Mouse (Mus musculus): Measurements from ENCODE around the gene Vdac2.

The Vdac2 gene

DNA sequence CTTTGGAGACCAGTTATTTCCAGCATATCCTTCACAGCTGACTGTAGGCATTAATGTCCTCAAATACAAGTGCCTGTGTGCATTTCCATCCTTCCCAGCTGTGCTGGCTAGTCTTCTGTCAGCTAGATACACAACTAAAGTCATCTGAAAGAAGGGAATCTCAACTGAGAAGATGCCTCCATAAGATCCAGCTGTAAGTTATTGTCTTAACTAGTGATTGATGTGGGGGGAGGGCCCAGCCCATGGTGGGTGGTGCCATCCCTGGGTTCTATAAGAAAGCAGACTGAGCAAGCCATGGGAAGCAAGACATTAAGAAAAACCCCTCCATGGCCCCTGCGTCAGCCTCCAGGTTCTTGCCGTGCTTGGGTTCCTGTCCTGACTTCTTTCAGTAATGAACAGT is at the start of gene Vdac2:
Gene Vdac2 (plus strand): TSS at position 301 of the 400 bp plus-strand sequence.
- no peak for DNase-seq (ENCODE audit: low spot score in 2 of 2)

DNA sequence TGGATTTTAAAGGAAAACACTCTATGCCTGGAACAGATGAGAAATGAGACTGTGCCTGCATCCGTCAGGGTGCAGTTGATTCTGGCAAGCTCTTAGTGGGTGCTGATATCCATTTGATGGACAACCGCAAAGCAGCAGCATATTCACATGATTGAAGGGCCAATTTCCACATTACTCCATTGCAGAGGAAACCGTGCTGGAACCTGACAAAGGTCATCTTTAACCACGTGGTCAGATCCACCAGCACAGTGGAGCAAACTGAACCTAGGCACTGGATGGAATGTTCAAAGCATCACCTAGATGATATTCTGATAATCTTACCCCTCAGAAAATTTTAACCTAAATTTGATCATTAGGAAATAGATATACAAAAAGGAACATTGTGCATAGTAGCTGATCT is 48.8 kb upstream of the Vdac2 start:
- no peak for DNase-seq (ENCODE audit: low spot score in 2 of 2)

DNA sequence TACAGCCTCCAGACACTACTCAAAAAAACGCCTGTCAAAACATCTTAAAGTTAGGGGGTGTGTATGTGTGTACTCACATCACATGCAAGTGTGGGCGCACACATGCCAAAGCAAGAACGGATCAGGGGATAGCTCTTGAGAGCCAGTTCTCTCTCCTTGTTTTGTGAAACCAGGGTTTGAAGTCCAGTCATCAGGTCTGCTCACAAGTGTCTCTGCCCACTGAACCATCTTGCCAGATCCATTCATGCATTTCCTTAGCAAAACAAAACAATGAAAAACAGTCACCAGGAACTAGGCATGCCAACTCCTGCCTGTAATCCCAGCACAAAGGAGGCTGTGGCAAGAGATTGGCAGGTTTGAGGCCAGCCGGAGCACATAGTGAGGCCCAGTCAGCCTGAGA is 38.5 kb upstream of the Vdac2 start:
- DNase-seq (ENCODE audit: low spot score in 2 of 2) = no peak

DNA sequence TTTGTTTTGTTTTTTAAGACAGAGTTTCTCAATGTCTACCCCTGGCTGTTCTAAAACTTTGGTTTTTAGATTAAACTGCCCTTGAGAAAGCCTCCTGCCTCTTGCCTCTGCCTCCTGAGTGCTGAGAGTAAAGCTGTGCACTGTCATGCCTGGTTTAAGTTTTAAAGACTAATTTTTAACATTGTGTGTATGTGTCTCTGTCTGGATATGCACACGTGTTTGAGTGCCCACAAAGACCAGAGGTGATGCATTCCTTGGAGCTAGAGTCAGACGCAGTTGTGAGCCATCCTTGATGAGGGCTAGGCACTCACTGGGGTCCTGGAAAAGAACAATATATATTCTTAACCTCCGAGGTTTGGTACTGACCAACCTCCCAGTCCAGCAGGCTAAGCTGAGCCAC is 37.7 kb upstream of the Vdac2 start:
- no peak for DNase-seq (ENCODE audit: low spot score in 2 of 2)

DNA sequence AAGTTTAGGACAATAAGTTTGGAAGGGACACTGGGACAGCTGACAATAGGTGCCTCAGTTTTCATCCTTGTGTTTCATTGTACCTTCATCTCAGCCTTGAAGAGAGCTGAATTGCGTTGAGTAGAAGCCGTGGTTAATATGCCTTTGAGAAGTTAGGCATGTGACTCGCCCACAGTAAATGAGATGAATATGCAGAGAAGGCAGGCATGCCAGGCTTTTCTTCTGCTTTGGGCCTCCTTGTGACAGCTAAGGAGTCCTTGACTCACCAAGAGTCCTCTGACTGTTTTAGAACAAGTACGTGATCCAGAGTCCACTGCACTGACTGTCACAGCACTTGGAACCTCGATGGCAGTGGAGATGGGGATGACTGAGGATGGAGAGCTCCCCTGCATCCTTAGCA is 36.9 kb upstream of the Vdac2 start:
- DNase-seq (ENCODE audit: low spot score in 2 of 2) = peak; percentile 36 to 64

DNA sequence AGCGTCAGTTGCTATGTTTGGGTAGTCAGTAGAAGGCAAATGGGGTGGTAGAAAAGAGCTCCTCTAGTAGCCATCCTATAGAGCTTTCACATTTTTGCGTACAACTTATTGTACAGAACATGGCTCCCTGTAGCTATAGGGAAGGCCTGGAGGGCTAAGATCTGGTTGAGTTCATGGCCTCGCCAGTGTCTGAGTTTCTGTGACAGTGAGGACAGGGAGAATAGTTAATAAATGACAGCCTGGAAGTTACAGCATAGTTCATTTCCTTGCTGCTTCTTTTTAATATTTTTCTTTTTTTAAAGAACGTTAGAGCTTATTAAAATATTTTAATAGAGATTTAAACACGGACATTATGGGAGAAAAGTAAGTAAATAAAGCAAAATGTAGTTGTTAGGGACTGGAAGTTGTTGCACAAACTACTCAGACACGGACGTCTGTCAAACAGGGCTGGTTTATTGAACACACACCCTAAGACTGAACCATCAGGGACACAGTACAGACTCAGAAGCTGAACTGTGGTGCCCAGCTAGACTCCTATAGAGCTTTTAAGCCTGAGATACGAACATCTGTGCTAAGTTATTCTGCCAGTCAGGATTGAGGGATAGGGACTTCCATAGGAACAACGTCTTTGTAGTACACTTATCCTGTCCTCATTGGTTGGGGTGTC is 34.3 kb upstream of the Vdac2 start:
- no peak for DNase-seq (ENCODE audit: low spot score in 2 of 2)

DNA sequence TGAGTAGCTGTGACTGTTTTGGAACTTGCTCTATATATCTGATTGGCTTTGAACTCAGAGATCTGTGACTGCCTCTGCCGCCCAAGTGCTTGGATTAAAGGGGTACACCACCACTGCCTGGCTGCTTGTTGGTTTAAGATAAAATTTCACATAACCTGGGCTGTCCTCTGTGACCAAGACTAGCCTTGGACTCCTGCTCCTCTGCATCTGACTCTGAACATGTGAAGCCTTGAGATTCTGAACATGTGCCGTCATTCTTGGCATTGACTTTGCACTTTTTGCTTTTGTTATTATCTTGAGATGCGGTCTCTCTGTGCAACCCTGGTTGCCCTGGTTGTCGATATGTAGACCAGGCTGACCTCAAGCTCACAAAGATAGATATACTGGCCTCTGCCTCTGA is 33.3 kb upstream of the Vdac2 start:
- no peak for DNase-seq (ENCODE audit: low spot score in 2 of 2)

DNA sequence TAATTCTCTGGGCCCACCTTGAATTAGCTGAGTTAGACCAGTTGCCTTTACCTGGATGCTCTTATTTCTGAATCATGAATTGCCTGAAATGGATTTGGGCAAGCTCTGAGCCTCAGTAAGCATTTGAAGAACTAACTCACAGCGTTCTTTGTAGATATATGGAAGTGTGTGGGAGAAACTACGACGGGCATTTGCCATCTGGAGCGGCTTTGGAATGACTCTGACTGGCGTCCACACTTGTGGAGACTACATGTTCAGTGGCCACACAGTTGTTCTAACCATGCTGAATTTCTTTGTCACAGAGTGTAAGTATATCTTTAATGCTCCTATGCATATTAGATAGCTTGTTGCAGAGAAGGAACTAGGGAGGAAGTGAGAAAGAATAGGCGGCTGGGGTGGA is 32.8 kb upstream of the Vdac2 start:
- DNase-seq (ENCODE audit: low spot score in 2 of 2) = peak; percentile 20 to 41

DNA sequence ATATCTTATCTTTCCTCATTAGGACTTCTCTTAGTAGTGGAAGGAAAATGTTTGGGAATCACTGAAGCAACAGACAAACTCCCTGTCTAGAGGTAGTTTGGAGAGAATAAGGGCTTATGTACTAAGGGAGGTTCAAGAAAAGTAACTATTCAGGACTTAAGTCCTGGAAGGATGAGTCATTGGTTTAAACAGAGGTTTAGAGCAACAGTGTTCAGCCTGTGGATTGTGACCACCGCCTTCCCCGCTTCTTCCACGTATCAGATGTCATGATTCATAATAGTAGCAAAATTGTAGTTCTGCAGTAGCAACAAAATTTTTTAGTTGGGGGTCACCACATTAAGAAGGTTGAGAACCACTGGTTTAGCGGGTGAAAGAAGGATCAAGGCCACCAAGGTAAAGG is 24.4 kb upstream of the Vdac2 start:
- no peak for DNase-seq (ENCODE audit: low spot score in 2 of 2)

DNA sequence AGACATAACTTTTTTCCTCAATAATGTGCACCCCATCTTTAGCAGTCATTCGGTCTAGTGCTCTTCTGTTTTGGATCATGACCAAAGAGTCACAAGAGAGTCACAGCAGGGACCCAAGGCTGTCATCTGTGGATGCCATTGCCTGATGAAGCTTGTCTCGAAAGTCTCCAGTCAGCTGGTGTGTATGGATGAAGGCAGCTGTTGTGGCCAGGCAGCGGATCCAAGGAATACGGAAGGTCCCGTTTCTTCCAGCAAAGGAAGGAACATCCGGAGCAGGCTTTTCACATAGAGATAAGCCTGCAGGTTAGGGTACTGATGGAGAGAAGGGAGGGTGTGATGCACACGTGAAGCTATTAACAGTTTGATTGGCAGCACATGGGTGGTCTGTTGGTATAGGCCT is 23.4 kb upstream of the Vdac2 start:
- DNase-seq (ENCODE audit: low spot score in 2 of 2) = no peak

DNA sequence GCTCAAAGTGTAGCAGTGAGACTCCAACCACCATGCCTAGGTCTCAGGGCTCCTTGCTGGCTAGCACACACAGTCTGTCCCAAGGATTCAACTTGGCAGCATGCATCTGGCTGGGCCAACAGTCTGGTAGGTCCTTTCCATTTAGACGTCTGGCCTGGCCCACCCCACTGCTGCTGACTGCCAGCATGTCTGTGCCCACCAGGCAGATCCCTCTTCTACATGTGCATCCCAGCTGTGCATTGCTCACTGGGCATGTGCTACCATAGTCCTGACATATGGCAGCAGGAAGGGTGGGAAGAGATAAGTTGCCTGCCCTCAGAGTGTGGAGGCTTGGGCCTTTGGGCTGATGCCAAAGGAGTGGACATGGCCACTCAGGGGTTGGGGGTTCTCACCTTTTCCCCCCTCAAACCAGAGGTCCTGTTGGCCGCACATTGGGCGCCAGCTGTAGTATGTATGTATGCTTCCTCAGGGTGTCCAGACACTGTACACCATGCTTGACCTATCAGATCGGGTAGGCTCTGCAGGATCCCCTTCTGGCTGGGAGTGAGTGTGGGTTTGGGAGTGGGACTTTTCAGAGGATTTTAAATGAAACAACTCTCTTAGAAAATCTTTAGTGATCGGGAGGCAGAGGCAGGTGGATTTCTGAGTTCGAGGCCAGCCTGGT is 22.4 kb upstream of the Vdac2 start:
- DNase-seq (ENCODE audit: low spot score in 2 of 2) = no peak

DNA sequence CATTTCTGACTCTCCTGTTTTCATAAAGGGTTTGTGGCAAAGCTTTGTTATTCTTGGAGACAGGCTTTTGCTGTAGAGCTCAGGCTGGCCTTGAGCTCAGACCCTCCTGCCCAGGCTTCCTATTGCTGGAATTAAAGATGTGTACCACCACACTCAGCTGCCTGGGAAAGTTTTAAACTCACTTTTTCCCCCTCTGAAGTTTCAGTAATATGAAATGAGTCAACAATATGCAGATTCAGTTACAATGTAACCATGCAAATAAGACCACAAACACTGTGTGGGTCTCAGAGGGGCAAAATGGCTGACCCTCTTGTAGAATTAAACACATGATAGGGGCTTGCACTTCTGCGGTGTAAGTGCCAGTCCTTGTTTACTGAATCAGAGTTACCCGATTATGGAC is 18.8 kb upstream of the Vdac2 start:
- no peak for DNase-seq (ENCODE audit: low spot score in 2 of 2)

DNA sequence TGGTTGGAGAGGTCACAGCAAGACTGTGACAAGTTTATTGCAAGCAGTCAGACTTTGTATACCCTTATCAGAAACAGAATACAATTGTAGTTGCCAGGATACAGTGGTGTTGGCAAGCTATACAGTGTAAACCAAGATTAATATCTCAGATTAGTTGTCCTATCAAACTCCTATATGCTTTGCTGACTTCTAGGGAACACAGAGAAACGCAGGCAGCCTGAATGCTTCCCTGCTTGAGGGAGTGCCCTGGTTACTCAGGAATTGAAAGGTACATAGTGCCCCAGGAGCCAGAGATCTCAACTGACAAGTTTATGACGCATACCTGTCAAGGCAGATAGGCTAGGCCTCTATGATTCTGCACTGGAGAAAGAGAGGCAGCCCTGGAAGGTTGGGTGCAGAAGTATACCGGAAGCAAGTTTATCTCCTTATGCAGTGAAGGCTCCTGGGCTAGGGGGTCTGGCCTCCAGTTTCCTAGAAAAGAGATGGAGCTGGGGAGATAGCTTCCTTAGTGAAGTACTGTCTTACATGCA is 18.3 kb upstream of the Vdac2 start:
- DNase-seq (ENCODE audit: low spot score in 2 of 2) = no peak

DNA sequence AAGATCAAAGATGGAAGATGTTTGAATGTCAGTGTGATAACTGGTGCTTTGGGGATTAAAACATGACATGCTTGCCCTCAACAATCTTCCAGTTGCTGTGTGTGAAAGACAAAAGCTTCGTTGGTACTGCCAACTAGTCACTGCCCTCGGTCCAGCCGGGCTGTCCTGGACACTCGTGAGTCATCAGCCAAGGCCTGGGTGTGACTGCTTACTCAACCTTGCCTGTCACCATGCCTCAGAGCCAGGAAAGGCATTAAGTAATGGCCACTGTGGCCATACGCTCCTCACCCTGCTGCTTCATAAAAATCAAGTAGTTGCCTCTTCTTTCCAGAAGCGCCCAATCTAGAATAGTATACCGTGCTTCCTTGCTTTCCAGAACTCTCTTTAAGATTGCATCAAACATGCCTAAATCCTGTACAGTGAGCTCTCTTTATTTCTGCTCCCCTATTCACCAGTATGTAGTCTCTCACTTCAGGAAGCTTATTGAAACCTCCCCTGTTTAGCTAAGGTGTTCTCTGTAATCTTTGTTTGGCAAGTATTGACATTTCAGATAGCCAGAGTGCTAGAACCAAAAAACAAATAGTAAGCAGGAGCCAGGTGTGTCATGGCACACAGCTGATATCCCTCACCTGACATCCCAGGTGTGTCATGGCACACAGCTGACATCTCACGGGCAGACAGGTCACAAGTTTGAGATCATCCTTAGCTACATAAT is 16.7 kb upstream of the Vdac2 start:
- no peak for DNase-seq (ENCODE audit: low spot score in 2 of 2)

DNA sequence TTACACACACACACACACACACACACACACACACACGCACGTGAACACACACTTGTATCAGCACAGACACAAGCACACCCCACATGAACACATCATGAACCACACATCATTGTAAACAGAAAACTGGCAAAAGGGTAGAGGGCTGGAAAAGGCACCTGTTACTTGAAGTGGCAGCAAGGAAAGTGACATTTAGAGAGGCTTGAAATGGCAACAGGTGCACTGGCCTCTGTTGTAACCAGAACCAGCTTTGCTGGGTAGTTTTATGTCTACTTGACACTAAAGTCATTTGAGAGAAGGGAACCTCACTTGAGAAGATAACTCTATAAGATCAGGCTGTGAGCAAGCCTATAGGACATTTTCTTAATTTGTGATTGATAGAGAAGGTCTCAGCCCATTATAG is 15.6 kb upstream of the Vdac2 start:
- no peak for DNase-seq (ENCODE audit: low spot score in 2 of 2)

DNA sequence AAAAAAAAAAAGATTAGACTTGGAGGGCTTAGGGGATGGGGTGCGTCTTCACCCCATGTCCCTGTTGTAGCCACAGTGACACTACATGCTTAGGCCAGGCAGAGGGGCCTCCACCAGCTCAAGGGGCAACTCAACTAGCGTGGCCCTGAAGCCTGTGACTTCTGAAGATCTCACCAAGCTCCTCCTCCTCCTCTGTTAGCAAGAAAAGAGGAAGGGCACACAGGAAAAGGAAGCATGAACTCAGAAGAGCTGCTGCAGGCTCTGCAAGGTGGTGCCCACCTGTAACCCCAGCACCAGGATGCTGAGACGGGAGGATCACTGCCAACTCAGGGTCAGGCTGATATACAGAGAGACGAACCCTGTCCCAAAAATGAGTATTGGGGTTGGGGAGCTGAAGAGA is 13.7 kb upstream of the Vdac2 start:
- no peak for DNase-seq (ENCODE audit: low spot score in 2 of 2)

DNA sequence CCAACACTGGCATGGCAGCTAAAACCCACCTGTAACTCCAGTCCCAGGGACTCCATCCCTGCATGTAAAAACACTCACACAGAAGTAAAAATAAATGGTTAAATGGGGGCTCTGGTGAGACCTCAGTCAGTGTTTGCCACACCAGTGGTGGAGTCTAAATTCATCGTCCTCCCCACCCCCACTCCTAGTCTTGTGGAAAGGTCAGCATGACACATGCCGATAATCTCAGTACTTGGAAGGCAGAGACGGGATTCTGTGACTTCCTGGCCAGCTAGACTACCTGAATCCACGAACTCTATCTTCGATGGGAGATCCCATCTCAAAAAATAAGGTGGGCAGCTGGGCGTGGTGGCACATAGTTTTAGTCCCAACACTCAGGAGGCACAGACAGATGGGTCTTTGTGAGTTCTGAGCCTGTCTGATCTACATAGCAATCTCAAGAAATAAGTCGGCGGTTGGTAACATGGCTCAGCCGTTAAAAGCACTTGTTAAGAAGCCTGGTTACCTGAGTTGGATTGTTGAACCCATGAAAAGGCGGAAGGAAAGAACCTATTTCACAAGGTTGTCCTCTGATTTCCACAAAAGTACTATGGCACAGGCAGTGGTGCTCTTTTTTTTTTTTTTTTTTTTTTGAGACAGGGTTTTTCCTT is 13.2 kb upstream of the Vdac2 start:
- DNase-seq (ENCODE audit: low spot score in 2 of 2) = no peak

DNA sequence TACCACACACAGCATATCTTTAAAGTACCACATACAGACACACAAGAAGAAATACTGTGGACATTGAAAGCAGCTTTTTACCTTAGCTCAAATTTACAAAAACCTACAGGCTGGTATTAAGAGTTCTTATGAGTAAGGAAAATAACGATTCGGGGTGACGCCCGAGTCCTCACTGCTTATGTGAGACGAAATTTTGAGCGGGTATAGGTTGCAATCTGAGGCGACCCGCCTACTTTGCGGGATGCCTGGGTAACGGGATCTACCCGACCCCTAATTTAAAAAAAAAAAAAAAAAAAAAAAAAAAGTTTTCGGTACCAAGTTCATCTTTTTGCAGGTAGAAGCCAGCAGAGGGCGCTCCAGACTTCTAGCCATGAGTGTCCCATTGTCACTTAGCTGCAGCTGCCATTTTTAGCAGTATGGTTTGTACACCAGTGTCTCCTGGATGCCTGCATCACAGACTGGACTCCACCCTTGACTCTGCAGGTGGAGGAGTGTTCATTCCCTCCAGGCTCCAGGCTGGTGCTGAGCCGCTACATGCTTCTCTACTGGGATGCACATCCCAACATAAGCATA is 12.4 kb upstream of the Vdac2 start:
- peak in 1 of 2 experiments; percentile 42 for DNase-seq (ENCODE audit: low spot score in 2 of 2)

DNA sequence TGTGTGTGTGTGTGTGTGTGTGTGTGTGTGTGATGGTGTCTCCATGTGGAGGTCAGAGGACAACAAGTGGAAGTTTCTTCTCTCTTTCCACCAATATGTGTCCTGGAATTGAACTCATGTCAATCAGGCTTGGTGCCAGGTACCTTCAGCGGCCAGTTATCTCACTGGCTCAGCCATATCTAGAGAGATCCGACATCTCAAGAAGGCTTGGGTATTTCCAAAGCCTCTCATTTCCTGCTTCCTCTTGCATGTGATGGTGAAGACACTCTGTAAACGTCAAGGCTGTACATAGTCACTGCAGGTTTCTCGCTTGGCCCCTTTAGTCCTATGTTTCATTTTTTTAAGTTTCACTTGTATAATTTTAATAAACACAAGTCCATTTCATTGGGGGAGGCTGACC is 11.8 kb upstream of the Vdac2 start:
- no peak for DNase-seq (ENCODE audit: low spot score in 2 of 2)

DNA sequence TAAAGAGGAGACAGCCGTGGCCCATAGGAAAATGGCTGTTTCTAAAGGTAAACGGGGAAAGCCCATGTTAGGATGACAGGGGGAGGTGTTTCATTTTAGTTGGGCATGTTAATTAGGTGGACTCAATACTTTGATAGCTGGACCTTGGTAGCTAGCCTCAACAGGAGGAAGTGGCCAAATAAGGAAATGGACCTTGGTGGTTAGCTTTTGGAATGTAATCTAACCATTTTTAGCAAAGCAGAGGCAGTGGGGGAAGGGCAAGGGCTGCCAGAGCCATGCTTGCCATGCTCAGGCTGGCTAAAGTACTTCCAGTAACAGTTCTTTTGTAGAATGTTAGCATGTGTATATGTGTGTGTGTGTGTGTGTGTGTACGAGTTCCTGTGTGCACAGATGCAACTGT is 11.2 kb upstream of the Vdac2 start:
- no peak for DNase-seq (ENCODE audit: low spot score in 2 of 2)

DNA sequence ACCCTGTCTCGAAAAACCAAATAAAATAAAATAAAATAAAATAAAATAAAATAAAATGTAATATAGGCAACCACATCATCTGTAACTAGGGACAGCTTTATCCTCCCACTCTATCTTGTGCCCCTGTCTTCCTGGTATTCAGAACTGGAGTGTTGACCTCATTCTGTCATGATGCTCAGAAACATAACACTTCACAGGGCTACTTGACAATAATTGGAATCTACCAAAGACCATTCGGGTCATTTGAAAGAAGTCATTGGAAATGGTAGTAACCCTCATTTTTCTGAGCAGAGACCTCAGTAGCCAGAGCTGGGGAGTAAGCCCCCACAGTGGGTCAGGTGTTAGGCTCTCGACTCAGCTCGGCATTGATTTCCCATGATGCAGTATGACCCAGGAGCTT is 10.4 kb upstream of the Vdac2 start:
- no peak for DNase-seq (ENCODE audit: low spot score in 2 of 2)

DNA sequence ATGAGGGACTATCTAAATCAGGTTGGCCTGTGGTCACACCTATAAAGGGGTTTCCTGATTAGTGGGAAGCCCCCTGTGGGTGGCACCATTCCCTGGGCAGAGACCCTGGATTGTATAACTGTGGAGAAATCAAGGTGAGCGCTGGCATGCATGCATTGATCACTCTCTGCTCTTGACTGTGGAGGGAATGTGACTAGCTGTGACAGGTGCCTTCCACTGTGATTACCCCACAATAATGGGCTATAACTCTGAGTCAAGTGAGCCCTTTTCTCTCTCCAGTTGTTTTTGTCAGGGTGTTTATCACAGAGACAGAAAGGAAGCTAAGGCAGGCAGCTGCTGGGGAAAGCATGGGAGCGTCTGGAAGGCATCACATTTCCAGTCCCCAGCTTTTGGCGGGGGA is 8.8 kb upstream of the Vdac2 start:
- no peak for DNase-seq (ENCODE audit: low spot score in 2 of 2)

Measured in right cerebral cortex, postnatal 36 days (tissue).